Mouse (Mus musculus): ENCODE measurements around the gene AC134908.4. TPM values are rescaled to one million over a fixed set of nuclear protein-coding genes. Genes with fewer than 3 reads are reported as not detected.

Gene AC134908.4
- polyA plus RNA-seq, 1 experiment from 2014 or later, result 2.2 TPM

GRCm38 (mm10) chr17:25832436-25833290 is 37.2 kb upstream of the AC134908.4 start:
- under 1% methylated on average over 75 of the region's 77 CpGs for WGBS
- Histone ChIP-seq H3K4me1 (ENCODE audit: control insufficient read depth, insufficient read depth, low read depth, low read length) (peaks cover 75% of the 10 kb centered on the region), H3K27me3 (replicated peaks; ENCODE audit: control insufficient read depth, insufficient read depth, low read length) (no peaks in the 10 kb centered on the region), H3K36me3 (ENCODE audit: control insufficient read depth, insufficient read depth, low read length) (peaks cover 18% of the 10 kb centered on the region), H3K4me3 (ENCODE audit: low read length) (peak overlapping the region; percentile 74), H3K9ac (ENCODE audit: low read depth, low read length) (peak overlapping the region; percentile 77), H3K27ac (ENCODE audit: low read depth, low read length) (peak overlapping the region; percentile 98), H3K4me2 (ENCODE audit: low read length) (peak overlapping the region; percentile 78), H3K9me3 (ENCODE audit: control insufficient read depth, low read length) (no peaks in the 10 kb centered on the region)
- peak; percentile 90 for ATAC-seq

DNA sequence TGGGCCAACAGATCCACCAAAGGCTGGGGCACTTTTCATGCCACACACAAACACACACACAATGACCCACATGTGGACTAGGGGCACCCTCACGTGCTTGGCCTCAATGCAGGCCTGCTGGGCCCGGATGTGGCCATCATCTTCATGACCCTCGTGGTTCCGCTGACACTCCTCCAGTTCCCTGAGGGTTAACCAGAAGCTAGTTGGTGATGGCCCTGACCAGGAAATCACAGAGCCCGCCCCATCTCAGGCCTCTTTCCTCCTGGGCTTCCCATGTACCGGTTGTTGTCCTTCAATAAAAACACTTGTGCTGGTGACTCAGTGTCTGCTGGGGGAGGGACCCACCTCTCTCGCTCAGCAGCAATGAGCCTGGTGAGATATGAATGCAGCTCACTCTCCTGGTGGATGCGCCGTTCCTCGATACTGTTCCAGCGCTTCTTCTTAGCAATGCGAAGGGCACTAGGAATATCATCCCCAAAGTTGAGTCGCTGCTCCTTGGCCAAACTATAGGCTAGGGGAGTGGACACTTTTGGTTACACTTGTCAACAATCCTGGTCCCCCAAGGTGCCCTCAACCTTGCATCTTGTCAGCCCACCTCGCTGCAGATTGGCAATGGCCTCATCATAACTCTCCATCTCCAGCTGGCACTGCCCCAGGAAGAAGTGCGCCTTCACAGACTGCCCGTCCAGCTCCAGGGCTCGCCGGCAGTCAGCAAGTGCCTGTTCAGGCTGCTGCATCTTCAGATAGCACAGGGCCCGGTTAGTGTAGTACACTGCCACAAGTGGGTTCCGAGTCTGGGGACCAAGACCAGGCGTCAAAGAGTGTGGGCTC is 36.2 kb upstream of the AC134908.4 start:
- H3K36me3 ChIP-seq (ENCODE audit: control insufficient read depth, insufficient read depth, low read length), result peaks cover 22% of the 10 kb centered on the region
- peak overlapping the region; percentile 78 for H3K4me2 ChIP-seq (ENCODE audit: low read length)
- WGBS, result 55% methylated on average over 21 of the region's 21 CpGs
- ATAC-seq, result no peak
- H3K9ac ChIP-seq (ENCODE audit: low read depth, low read length), result peak overlapping the region; percentile 76
- no peaks in the 10 kb centered on the region for H3K9me3 ChIP-seq (ENCODE audit: control insufficient read depth, low read length)
- peaks cover 71% of the 10 kb centered on the region for H3K4me1 ChIP-seq (ENCODE audit: control insufficient read depth, insufficient read depth, low read depth, low read length)
- H3K27ac ChIP-seq (ENCODE audit: low read depth, low read length), result peak overlapping the region; percentile 98
- peak overlapping the region; percentile 74 for H3K4me3 ChIP-seq (ENCODE audit: low read length)
- no peaks in the 10 kb centered on the region for H3K27me3 ChIP-seq (replicated peaks; ENCODE audit: control insufficient read depth, insufficient read depth, low read length)

DNA sequence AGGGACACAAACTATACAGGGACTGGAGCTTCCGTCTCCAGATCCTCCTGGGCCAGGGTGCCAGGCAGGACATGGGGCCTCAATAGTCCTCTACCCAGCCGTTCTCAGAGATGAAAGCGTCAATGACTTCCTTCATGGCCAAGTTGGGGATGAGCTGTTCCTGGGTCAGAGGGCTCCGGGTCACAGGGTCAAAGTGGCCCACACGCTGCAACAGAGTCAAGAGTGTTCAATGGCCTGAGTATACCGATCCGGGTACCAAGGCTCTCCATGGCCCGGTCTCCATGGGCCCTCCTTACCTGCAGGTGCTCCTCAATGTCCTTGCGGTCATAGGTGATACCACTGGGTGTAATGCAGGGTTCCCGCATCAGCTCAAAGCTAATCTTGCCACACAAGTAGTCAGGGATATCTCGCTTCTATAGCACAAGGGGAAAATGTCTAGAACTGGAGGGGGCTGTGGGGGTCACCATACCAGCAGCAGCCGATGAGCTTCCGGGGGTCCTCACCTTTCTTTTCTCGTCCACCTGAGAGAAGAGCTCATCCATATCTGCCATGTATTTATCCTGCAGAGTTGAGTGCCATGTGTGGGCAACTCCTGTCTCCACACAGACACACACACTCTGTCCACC is 35.5 kb upstream of the AC134908.4 start:
- Histone ChIP-seq H3K4me1 (ENCODE audit: control insufficient read depth, insufficient read depth, low read depth, low read length) (peaks cover 67% of the 10 kb centered on the region), H3K27me3 (replicated peaks; ENCODE audit: control insufficient read depth, insufficient read depth, low read length) (no peaks in the 10 kb centered on the region), H3K27ac (ENCODE audit: low read depth, low read length) (no peak overlapping the region), H3K36me3 (ENCODE audit: control insufficient read depth, insufficient read depth, low read length) (peaks cover 24% of the 10 kb centered on the region), H3K9ac (ENCODE audit: low read depth, low read length) (no peak overlapping the region), H3K9me3 (ENCODE audit: control insufficient read depth, low read length) (no peaks in the 10 kb centered on the region), H3K4me3 (ENCODE audit: low read length) (peak overlapping the region; percentile 74; the same call in 1 of the 2 replicates), H3K4me2 (ENCODE audit: low read length) (peak overlapping the region; percentile 78)
- no peak for ATAC-seq
- 85% methylated on average over 14 of the region's 14 CpGs for WGBS

GRCm38 (mm10) chr17:25830200-25830753 is 34.8 kb upstream of the AC134908.4 start:
- Histone ChIP-seq H3K9me3 (ENCODE audit: control insufficient read depth, low read length) (no peaks in the 10 kb centered on the region), H3K27ac (ENCODE audit: low read depth, low read length) (no peak overlapping the region), H3K36me3 (ENCODE audit: control insufficient read depth, insufficient read depth, low read length) (peaks cover 21% of the 10 kb centered on the region), H3K27me3 (replicated peaks; ENCODE audit: control insufficient read depth, insufficient read depth, low read length) (no peaks in the 10 kb centered on the region), H3K4me3 (ENCODE audit: low read length) (peak overlapping the region; percentile 63), H3K9ac (ENCODE audit: low read depth, low read length) (no peak overlapping the region), H3K4me1 (ENCODE audit: control insufficient read depth, insufficient read depth, low read depth, low read length) (peaks cover 63% of the 10 kb centered on the region), H3K4me2 (ENCODE audit: low read length) (peak overlapping the region; percentile 69)
- WGBS, result 80% methylated on average over 4 of the region's 4 CpGs
- no peak for ATAC-seq

- H3K36me3 ChIP-seq (ENCODE audit: control insufficient read depth, insufficient read depth, low read length), result peaks cover 21% of the 10 kb centered on the region
- no peaks in the 10 kb centered on the region for H3K9me3 ChIP-seq (ENCODE audit: control insufficient read depth, low read length)
- H3K27ac ChIP-seq (ENCODE audit: low read depth, low read length), result peak overlapping the region; percentile 92
- no peak for ATAC-seq
- H3K4me3 ChIP-seq (ENCODE audit: low read length), result peak overlapping the region; percentile 63
- 47% methylated on average over 8 of the region's 8 CpGs for WGBS
- H3K27me3 ChIP-seq (replicated peaks; ENCODE audit: control insufficient read depth, insufficient read depth, low read length), result no peaks in the 10 kb centered on the region
- peak overlapping the region; percentile 69 for H3K4me2 ChIP-seq (ENCODE audit: low read length)
- H3K9ac ChIP-seq (ENCODE audit: low read depth, low read length), result peak overlapping the region; percentile 81
- H3K4me1 ChIP-seq (ENCODE audit: control insufficient read depth, insufficient read depth, low read depth, low read length), result peaks cover 63% of the 10 kb centered on the region
These were observed 34.1 kb upstream of the AC134908.4 start for GRCm38 (mm10) chr17:25829558-25830017.

DNA sequence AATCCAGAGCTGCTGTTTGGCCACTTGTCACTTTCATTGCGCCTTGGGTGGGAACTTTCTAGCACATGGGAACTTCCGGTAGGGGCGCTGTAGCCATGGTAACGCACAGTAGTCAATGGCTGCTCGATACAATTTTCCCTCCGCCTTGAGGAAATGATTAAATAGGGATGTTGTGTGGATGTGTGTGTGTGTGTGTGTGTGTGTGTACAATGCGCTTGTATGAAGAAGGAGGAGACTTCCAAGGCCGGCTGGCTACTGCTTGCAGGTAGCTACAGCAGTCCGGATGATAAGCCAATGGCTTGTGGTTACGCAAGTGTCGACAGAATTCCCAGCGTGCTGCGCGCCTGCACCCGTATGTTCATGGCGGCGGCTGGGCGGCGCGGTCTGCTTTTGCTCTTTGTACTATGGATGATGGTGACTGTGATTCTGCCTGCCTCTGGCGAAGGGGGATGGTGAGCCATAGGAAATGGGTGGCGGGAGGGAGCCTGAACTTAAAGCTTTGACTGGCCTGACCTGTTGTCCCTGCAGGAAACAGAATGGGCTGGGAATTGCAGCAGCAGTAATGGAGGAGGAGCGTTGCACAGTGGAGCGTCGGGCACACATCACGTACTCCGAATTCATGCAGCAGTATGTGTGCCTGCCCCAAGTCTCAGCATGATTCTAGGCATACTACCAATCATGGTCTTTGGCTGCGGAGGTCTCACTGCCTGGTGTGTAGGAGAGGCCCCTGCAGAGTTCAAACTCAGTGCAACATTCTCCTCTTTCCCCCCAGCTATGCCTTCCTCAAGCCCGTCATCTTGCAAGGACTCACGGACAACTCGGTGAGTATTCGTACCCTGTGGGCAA is 33.5 kb upstream of the AC134908.4 start, which contains the start of gene Jmjd8:
Gene Jmjd8 (plus strand): TSS at position 156 of the 846 bp plus-strand sequence.
- 1% methylated on average over 32 of the region's 32 CpGs for WGBS
- Histone ChIP-seq H3K4me3 (ENCODE audit: low read length) (peak within 1 kb of the TSS; percentile 63), H3K27ac (ENCODE audit: low read depth, low read length) (peak within 1 kb of the TSS; percentile 92), H3K27me3 (replicated peaks; ENCODE audit: control insufficient read depth, insufficient read depth, low read length) (no peaks in the 10 kb centered on the region), H3K4me1 (ENCODE audit: control insufficient read depth, insufficient read depth, low read depth, low read length) (peaks cover 63% of the 10 kb centered on the region), H3K36me3 (ENCODE audit: control insufficient read depth, insufficient read depth, low read length) (peaks cover 21% of the 10 kb centered on the region), H3K9ac (ENCODE audit: low read depth, low read length) (peak within 1 kb of the TSS; percentile 81), H3K4me2 (ENCODE audit: low read length) (peak within 1 kb of the TSS; percentile 69), H3K9me3 (ENCODE audit: control insufficient read depth, low read length) (no peaks in the 10 kb centered on the region)
- ATAC-seq, result peak; percentile 62

DNA sequence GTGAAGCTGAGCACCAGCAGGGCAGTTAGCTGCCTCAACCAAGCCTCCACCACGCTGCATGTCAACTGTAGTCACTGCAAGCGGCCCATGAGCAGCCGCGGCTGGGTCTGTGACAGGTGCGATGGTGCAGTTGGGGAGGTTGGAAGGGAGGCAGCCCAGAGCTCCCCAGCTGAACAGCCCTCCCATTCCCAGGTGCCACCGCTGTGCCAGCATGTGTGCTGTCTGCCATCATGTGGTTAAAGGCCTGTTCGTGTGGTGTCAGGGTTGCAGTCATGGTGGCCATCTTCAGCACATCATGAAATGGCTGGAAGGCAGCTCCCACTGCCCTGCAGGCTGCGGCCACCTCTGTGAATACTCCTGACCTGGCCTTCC is 32.8 kb upstream of the AC134908.4 start:
- WGBS, result 83% methylated on average over 8 of the region's 8 CpGs
- no peak for ATAC-seq
- Histone ChIP-seq H3K36me3 (ENCODE audit: control insufficient read depth, insufficient read depth, low read length) (peaks cover 21% of the 10 kb centered on the region), H3K27me3 (replicated peaks; ENCODE audit: control insufficient read depth, insufficient read depth, low read length) (no peaks in the 10 kb centered on the region), H3K9me3 (ENCODE audit: control insufficient read depth, low read length) (no peaks in the 10 kb centered on the region), H3K4me1 (ENCODE audit: control insufficient read depth, insufficient read depth, low read depth, low read length) (peaks cover 62% of the 10 kb centered on the region), H3K4me2 (ENCODE audit: low read length) (peak overlapping the region; percentile 69), H3K9ac (ENCODE audit: low read depth, low read length) (peak overlapping the region; percentile 81), H3K4me3 (ENCODE audit: low read length) (peak overlapping the region; percentile 63), H3K27ac (ENCODE audit: low read depth, low read length) (peak overlapping the region; percentile 92)
